Mouse (Mus musculus): ENCODE measurements around the gene Ythdf1. TPM values are rescaled to one million over a fixed set of nuclear protein-coding genes. Genes with fewer than 3 reads are reported as not detected.

The Ythdf1 gene
- total and polyA plus RNA-seq, 3 experiments: 36.8 to 72.2 TPM; not detected in 1

GRCm38 (mm10) chr2:180895837-180896525 lies 24.8 kb downstream of the Ythdf1 start:
- TF ChIP-seq SMC3 (IDR thresholded peaks at IDR 0.05; ENCODE audit: low read depth, low read length) (no peak), MXI1 (IDR thresholded peaks at IDR 0.05; ENCODE audit: low read depth, low read length) (no peak), TAL1 (IDR thresholded peaks at IDR 0.05; ENCODE audit: low read length) (no peak), KAT2A (conservative IDR thresholded peaks at IDR 0.05; ENCODE audit: low read depth, low read length) (no peak), ZKSCAN1 (IDR thresholded peaks at IDR 0.05; ENCODE audit: low read depth, low read length) (no peak), MEF2A (IDR thresholded peaks at IDR 0.05; ENCODE audit: extremely low read depth, insufficient replicate concordance, low read depth, low read length, poor library complexity, severe bottlenecking) (no peak), POLR2AphosphoS5 (IDR thresholded peaks at IDR 0.05; ENCODE audit: borderline replicate concordance, low read depth, low read length) (no peak), MYB (IDR thresholded peaks at IDR 0.05; ENCODE audit: low read depth, low read length) (no peak)
- Histone ChIP-seq H3K4me3 (ENCODE audit: control insufficient read depth in 1 of 2, insufficient read depth in 1 of 2, low read depth in 2 of 2, low read length in 2 of 2) (no peak overlapping the region), H3K27ac (ENCODE audit: control insufficient read depth, low read depth, low read length) (no peak overlapping the region), H3K27me3 (ENCODE audit: control insufficient read depth in 1 of 2, insufficient read depth in 2 of 2, low read length in 2 of 2) (no peaks in the 10 kb centered on the region), H3K9me3 (replicated peaks; ENCODE audit: insufficient read depth, low read length) (no peaks in the 10 kb centered on the region), H3K4me1 (ENCODE audit: control insufficient read depth in 1 of 2, insufficient read depth in 2 of 2, low read length in 2 of 2) (no peaks in the 10 kb centered on the region), H3K36me3 (ENCODE audit: control insufficient read depth in 1 of 2, insufficient read depth in 2 of 2, low read length in 2 of 2) (no peaks in the 10 kb centered on the region), H3K9ac (ENCODE audit: control insufficient read depth, low read depth, low read length, poor library complexity, severe bottlenecking) (no peak overlapping the region), H3K79me2 (ENCODE audit: control insufficient read depth, insufficient read depth, low read length, poor library complexity) (no peaks in the 10 kb centered on the region)
- DNase-seq (ENCODE audit: low read depth, low spot score): no peak

GRCm38 (mm10) chr2:180895321-180895720 lies 25.4 kb downstream of the Ythdf1 start:
- Histone ChIP-seq H3K27ac (ENCODE audit: control insufficient read depth, low read depth, low read length) (no peak overlapping the region), H3K9ac (ENCODE audit: control insufficient read depth, low read depth, low read length, poor library complexity, severe bottlenecking) (no peak overlapping the region), H3K36me3 (ENCODE audit: control insufficient read depth in 1 of 2, insufficient read depth in 2 of 2, low read length in 2 of 2) (no peaks in the 10 kb centered on the region), H3K79me2 (ENCODE audit: control insufficient read depth, insufficient read depth, low read length, poor library complexity) (no peaks in the 10 kb centered on the region), H3K27me3 (ENCODE audit: control insufficient read depth in 1 of 2, insufficient read depth in 2 of 2, low read length in 2 of 2) (no peaks in the 10 kb centered on the region), H3K4me3 (ENCODE audit: control insufficient read depth in 1 of 2, insufficient read depth in 1 of 2, low read depth in 2 of 2, low read length in 2 of 2) (no peak overlapping the region), H3K4me1 (ENCODE audit: control insufficient read depth in 1 of 2, insufficient read depth in 2 of 2, low read length in 2 of 2) (no peaks in the 10 kb centered on the region), H3K9me3 (replicated peaks; ENCODE audit: insufficient read depth, low read length) (no peaks in the 10 kb centered on the region)
- DNase-seq (ENCODE audit: low read depth, low spot score): no peak
- TF ChIP-seq JUND (IDR thresholded peaks at IDR 0.05; ENCODE audit: low read depth, low read length) (no peak), POLR2AphosphoS5 (IDR thresholded peaks at IDR 0.05; ENCODE audit: borderline replicate concordance, low read depth, low read length) (no peak)

GRCm38 (mm10) chr2:180894734-180895133 lies 26.0 kb downstream of the Ythdf1 start:
- H3K9me3 ChIP-seq (replicated peaks; ENCODE audit: insufficient read depth, low read length): no peaks in the 10 kb centered on the region
- no peaks in the 10 kb centered on the region for H3K36me3 ChIP-seq (ENCODE audit: control insufficient read depth in 1 of 2, insufficient read depth in 2 of 2, low read length in 2 of 2)
- TF ChIP-seq JUND (IDR thresholded peaks at IDR 0.05; ENCODE audit: low read depth, low read length) (no peak), CHD1 (IDR thresholded peaks at IDR 0.05; ENCODE audit: low read depth, low read length) (no peak), ZKSCAN1 (IDR thresholded peaks at IDR 0.05; ENCODE audit: low read depth, low read length) (no peak), CTCF (IDR thresholded peaks at IDR 0.05 in 2 of 3, conservative IDR thresholded peaks at IDR 0.05 in 1 of 3; ENCODE audit: control insufficient read depth in 1 of 3, insufficient read depth in 1 of 3, low read depth in 2 of 3, low read length in 3 of 3, poor library complexity in 1 of 3, severe bottlenecking in 1 of 3) (peak; percentile 29 to 61 (median 45); a peak in 4 of 6 replicates), ZMIZ1 (IDR thresholded peaks at IDR 0.05; ENCODE audit: low read depth, low read length) (no peak), RCOR1 (IDR thresholded peaks at IDR 0.05; ENCODE audit: low read depth, low read length) (no peak), MAFK (IDR thresholded peaks at IDR 0.05; ENCODE audit: borderline replicate concordance, low read depth, low read length) (no peak), POLR2A (IDR thresholded peaks at IDR 0.05; ENCODE audit: control insufficient read depth in 1 of 2, insufficient read depth in 1 of 2, low read depth in 1 of 2, low read length in 2 of 2, poor library complexity in 1 of 2) (no peak), MYB (IDR thresholded peaks at IDR 0.05; ENCODE audit: low read depth, low read length) (no peak), ETS1 (IDR thresholded peaks at IDR 0.05; ENCODE audit: low read depth, low read length) (no peak), USF2 (IDR thresholded peaks at IDR 0.05; ENCODE audit: borderline replicate concordance in 1 of 2, insufficient read depth in 1 of 2, low read depth in 1 of 2, low read length in 2 of 2) (no peak), USF1 (IDR thresholded peaks at IDR 0.05; ENCODE audit: low read depth, low read length) (no peak), KAT2A (conservative IDR thresholded peaks at IDR 0.05; ENCODE audit: low read depth, low read length) (no peak), GATA1 (IDR thresholded peaks at IDR 0.05; ENCODE audit: low read depth, low read length) (no peak), TCF12 (IDR thresholded peaks at IDR 0.05; ENCODE audit: low read depth, low read length) (no peak), SMC3 (IDR thresholded peaks at IDR 0.05; ENCODE audit: low read depth, low read length) (peak; percentile 16; the same call in 1 of the 2 replicates), RAD21 (IDR thresholded peaks at IDR 0.05; ENCODE audit: low read depth, low read length) (peak; percentile 3), ZNF384 (IDR thresholded peaks at IDR 0.05; ENCODE audit: low read depth, low read length) (0 out of 2 replicates have a peak, but pooled peaks have one; percentile 34), MEF2A (IDR thresholded peaks at IDR 0.05; ENCODE audit: extremely low read depth, insufficient replicate concordance, low read depth, low read length, poor library complexity, severe bottlenecking) (no peak)
- H3K9ac ChIP-seq (ENCODE audit: control insufficient read depth, low read depth, low read length, poor library complexity, severe bottlenecking): no peak overlapping the region
- no peaks in the 10 kb centered on the region for H3K27me3 ChIP-seq (ENCODE audit: control insufficient read depth in 1 of 2, insufficient read depth in 2 of 2, low read length in 2 of 2)
- DNase-seq (ENCODE audit: low read depth, low spot score): no peak
- H3K4me1 ChIP-seq (ENCODE audit: control insufficient read depth in 1 of 2, insufficient read depth in 2 of 2, low read length in 2 of 2): no peaks in the 10 kb centered on the region
- no peaks in the 10 kb centered on the region for H3K79me2 ChIP-seq (ENCODE audit: control insufficient read depth, insufficient read depth, low read length, poor library complexity)
- no peak overlapping the region for H3K27ac ChIP-seq (ENCODE audit: control insufficient read depth, low read depth, low read length)
- no peak overlapping the region for H3K4me3 ChIP-seq (ENCODE audit: control insufficient read depth in 1 of 2, insufficient read depth in 1 of 2, low read depth in 2 of 2, low read length in 2 of 2)
